Mouse (Mus musculus) spleen, adult 18-20 months (tissue): ENCODE measurements around the gene 9930021J03Rik.

Experiments
- DNase-seq, 2 experiments: peaks; one replicate each; pipeline ENCODE4 v3.0.0; 2022; ENCODE audit warnings: mixed read lengths in 2 of 2

9930021J03Rik gene

DNA sequence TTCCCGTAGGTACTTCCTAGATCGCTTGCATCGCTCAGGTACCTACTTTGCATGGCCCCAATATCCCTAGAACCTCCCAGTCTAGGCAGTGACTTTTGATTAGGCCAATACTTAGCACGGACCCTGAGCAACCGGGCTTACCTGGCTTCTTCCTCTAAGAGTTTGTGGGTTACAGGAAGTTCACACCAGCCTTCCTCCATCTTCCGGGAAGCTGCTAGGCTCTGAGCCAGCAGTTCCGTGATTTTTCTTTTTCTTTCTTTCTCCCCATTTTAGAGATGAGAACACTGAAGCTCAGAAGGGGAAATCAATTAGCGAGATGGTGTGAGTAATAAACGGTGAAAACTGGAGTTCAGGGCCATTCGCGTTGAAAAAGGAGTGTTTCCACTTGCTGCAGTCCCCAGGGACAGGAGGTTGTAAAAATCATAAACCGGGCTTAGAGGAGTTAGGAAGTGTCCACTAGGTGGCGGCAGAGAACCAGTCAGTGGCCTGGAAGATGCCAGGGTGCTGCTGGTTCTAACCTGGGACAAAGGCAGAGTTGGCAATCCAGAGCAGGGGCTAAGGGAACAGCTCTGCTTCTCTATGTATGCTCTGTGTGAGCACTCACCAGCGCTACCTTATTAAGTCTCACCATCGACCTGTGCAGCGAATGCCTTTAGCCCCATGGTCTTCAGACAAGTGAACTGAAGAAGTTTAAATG, 121.8 kb downstream of the 9930021J03Rik start:
- peak; percentile 49 to 80 for DNase-seq

DNA sequence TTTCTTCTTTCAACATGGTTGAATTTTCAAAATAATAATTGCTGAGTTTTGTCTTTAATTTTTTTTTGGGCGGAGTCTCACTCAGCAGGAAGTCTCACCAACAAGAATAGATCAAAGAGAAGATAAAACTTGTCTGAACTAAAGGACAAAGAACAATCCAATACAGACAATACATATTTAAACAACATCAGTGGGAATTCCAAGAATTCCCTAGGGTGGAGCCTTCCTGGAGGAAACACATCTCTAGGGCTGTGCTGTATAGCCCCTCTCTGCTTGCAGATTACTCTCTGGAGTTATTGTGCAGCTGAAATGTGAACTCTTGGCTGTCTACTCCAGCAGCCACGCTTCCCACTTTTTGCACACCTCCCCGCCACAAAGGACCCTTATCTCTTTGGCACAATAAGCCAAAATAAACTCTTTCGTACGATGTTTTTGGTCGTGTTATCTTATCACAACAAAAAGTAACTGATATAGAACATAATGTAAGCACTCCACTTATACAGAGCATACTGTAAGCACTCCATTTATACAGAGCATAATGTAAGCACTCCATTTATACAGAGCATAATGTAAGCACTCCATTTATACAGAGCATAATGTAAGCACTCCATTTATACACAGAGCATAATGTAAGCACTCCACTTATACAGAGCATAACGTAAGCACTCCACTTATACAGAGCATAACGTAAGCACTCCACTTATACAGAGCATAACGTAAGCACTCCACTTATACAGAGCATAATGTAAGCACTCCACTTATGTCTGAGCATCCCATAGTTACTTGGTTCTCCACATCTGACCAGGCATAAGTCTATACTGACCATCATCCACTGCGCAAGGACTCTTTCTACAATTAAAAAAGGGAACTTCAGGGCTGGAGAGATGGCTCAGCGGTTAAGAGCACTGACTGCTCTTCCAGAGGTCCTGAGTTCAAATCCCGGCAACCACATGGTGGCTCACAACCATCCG, 125.3 kb downstream of the 9930021J03Rik start:
- no peak for DNase-seq

DNA sequence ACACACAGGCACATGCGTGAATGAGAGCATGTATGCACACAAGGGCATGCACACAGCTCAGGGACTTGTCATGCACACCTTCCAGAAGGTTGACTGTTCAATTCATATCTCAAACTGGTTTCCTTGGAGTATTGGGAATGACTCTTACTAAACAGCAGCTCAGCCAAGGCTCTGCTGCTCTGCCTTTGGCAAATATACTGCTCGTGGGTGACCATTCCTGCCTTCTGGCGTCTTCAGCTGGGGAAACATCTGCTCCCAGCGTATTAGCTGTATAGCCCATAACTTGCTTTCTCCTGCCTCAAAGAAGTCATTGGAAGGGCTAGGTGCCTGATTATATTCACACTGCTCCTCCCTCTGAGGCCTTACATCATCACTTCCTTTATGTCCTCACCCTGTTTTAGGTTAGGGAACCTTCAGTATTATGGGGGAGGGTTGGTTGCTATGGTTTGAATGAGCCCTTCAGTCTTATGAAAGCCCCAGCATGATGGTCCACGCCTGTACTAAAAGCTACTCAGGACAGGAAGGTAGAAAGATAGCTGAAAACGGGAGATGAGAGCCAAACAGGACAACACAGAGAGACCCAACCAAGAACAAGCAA, 127.5 kb downstream of the 9930021J03Rik start:
- no peak for DNase-seq

DNA sequence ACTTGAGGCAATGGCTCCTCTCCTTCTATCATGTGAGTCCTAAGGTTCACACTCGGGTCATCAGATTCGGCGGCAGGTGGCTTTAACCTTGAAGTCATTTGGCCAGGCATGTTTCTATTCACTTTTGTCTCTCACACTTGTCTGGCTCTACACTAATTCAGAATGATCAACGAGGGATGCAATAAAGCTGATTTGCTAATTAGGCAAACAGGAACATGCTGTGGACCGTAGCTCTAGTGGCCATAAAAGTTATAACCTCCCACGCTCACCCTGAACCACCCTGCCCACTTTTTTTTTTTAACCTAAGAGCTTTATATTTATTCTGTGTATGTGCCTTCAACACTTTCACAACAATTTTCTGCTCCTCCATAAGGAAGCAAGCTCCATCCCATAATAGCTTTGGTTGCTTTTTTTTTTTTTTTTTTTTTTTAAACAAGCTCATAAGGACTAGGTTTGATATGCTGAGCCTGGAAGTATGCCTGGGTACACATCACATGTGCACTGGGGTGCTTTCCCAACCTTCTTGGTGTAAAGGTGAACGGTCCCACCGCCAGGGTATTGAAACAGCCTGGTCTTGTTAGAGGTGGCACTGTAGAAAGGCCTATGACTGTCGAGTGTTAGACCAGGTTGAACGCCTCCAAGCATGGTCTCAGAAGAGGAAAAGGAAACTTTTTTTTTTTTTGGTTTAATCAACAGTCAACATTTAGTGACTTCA, 129.2 kb downstream of the 9930021J03Rik start:
- no peak for DNase-seq

DNA sequence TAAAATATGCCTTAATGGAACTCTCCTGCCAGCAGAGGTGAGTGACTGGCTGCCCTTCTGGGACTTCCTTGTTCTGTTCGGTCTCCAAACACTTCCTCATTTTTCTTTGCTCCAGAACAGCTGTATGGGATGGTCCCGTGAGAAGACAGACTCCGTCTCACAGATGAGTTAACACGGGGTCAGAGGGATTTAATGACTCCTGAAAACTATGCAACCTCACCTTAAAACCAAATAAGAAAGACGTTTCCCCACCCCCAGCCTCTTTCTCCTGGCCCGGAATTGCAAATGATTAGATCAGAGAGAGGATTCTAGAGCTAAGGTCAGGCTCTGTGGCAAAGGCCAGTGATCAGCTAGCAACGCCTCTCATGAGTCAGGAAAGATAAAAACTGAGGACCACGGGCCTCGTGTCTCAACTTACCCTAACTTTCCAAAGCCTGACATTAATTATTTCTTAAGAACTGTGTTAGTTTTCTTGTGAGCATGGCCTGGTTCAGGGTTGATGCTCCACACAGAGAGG, 130.2 kb downstream of the 9930021J03Rik start:
- no peak for DNase-seq

DNA sequence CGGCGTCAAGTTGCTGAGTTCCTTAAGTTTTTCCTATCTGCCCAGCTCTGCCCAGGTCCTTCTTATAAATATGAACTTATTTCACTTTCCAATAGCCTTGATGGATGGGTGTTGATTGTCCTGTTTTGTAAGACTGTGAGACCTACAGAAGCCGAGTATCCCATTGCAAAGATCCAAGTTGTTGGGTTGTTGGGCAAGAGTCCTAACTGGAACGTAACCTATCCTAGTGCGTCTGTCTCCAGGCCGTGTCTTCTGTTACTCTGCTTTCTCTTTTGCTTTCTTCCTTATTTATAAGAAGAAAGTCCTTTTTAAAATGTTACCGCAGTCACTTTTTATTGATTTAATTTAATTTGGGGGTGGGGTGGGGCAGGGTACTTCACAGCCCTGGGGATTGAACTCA, 130.8 kb downstream of the 9930021J03Rik start:
- no peak for DNase-seq

DNA sequence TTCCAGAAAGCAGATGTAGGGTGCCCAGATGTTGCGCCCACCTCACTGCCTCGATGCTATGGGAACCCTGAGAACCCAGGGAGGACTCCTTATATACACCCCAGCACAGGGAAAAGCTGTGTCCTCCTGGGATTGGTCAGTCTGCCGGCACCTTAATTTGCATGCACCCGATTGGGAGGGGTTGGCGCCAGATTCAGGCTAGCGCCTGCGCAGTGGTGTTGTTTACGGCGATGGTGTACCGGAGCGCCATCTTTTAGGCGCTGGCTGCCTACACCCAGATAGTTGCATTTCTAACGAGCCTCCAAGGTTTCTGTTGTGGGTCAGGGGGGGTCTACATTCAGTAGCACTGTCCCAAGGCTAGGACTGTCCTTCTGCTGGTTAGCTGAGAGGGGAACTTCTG, 133.1 kb downstream of the 9930021J03Rik start:
- DNase-seq, result no peak

DNA sequence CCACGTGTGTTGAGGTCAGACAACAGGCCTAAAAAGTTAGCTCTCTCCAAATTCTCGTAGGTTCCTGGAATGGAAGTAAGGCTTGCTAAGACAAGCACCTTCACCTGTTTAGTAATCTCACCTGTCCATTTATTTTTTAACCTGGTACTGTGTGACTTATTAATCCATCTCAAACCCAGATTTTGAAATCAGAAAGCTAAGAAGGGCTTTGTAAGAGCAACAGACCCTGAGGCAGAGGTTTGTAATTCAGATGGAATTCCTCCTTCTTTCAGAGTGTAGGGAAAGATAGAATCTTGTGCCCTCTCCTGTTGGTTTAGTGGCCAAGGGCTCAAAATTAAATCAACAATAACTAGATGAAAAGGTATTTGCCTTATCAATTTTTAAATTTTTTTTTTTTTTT, 134.6 kb downstream of the 9930021J03Rik start:
- no peak for DNase-seq

DNA sequence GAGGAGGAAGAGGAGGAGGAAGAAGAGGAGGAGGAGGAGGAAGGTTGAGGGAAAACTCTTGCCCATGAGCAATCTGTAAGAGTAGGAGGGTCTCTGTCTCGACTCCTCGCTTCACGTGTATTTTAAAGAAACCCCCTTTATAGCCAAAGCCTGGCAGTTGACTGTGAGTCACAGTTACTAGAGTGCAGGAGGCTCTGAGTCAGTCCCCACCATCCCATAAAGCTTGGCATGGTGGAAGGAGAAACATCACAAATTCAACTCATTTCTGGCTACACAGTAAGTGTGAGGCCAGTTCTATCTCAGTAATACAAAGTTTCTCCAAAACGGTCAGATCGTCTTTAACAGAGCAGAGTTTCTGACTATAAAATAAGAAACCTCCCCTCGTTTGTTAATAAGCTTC, 135.5 kb downstream of the 9930021J03Rik start:
- no peak for DNase-seq

DNA sequence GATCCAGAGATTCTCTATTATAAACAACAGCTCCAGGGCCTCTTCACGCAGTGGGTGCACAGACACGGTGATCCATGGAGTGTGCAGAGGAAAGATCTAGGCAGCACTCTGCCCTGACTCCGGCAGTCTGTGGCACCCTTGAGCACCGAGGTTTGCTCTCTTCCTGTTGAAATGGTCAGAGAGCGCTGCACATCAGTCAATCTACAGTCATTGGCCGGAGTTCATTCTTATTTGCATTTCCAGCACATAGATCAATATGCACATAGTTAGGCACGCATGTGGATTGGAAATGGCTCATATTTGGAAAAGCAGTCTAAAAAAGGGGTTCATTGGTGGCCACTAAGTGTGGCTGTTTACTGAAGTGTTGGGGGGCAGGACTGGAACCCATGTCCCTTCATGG, 137.7 kb downstream of the 9930021J03Rik start:
- no peak for DNase-seq

DNA sequence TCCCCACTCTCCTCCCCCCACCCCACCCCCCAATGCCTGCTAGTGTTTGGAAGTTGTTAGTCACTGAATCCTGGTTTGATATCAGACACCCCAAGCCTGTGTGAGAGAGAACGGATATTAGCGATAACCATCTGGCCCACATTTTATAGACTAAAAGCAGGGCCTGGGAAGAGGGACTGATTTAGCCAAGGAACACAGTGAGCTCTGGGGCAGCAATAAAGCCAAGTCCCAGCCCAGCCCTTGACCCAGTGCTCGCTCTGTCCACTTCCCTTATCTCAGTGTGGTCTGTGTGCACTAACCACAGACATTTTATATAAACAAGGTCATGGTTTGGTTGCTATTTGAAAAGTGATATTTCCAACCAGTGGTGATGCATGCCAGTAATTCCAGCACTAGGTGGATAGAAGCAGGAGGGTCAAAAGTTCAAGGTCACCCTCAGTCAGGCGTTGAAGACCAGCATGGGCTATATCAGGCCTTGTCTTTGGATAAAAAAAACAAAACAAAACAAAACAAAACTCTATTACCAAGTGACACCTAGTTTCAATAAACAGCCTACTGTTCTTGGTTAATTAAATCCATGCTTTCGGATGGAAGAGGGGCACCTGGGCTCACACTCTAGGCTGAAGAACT, 138.7 kb downstream of the 9930021J03Rik start:
- DNase-seq, result no peak

DNA sequence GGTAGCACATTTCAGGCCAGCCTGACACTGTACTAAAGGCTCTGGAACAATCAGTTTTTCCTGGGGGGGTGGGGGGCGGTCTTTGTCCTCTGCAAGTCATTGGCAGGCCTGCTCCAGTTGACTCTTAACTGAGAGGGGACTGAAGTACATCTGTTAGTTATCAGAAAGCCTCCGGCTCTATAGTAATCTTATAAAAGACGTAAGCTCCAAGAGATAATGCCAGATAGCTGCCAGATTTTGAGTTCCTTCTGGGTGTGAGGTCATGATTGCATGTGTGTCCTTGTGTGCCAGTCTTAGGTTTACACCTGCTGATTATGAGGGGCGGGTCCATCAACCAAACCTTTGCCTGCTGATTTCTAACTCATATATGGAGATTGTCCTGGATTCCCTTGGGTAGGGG, 139.6 kb downstream of the 9930021J03Rik start:
- DNase-seq, result no peak

DNA sequence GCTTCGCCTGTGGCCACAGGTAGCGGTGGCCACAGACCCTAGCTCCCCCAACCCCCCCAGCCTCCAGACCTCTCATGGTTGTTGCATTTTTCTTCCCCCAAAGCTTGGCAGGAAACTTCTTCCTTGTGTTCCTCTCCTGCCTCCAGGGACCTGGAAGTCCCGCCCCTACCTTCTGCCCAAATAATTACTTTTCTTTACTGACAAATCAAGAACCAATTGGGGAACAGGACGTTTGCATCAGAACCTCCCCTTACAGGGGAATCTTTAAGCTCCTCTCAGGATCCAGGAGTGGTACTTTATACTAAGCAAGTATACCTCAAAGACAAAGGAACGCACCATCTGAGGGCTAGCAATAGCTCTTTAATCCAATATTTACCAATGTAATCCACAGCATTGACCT, 140.9 kb downstream of the 9930021J03Rik start:
- no peak for DNase-seq
